Mouse (Mus musculus): ENCODE results near the gene 1110008L16Rik.

1110008L16Rik gene

DNA sequence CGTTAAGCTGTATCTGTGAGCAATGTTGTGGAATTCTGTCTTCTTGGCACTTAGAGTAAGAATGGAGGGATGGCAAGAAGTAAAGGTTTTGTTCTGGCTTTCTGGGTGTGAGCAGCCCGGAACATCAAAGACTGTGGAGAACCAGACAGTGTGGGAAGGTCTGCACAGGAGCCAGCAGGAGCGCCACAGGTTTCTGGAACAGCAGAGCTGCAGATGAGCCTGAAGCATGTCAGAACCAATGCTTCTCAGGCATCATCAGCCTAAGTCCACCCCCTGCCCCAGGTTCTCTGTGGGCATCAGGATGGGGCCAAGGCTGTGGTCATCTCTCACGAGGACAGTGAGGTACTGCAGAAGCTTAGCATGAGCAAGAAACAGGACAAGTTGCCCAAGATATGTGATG lies 97.2 kb downstream of the 1110008L16Rik start:
- DNase-seq = no peak

DNA sequence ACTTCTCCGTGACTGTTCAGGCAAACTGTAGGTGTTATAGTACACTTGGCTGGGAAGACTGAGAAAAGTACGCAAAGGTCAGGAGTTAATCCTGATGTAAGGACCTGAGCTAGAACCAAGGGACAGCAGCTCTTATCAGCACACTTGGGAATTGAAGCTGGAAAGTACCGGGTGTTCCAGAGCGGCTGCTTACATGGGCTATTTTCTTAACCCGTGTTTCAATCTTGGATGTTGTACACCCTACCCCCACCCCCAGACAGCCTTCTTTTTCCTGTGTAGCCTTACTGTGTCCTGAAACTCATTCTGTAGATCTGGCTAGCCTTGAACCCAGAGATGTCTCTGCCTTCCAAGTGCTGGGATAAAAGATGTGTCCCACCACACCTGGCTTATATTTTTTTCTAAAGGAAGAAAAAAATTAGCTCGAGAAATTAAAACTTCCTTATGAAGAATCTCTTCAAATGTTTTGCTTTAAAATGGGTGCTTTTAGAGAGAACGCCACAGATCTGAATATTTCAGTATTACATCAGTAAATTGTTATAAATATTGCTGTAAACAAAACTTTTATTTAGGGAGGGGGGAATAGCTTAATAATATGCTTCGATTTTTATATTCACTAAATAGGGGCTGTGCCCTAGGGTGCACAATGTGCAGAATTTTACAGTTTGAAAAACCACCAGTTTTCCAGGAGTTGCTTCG lies 98.3 kb downstream of the 1110008L16Rik start:
- DNase-seq = no peak

DNA sequence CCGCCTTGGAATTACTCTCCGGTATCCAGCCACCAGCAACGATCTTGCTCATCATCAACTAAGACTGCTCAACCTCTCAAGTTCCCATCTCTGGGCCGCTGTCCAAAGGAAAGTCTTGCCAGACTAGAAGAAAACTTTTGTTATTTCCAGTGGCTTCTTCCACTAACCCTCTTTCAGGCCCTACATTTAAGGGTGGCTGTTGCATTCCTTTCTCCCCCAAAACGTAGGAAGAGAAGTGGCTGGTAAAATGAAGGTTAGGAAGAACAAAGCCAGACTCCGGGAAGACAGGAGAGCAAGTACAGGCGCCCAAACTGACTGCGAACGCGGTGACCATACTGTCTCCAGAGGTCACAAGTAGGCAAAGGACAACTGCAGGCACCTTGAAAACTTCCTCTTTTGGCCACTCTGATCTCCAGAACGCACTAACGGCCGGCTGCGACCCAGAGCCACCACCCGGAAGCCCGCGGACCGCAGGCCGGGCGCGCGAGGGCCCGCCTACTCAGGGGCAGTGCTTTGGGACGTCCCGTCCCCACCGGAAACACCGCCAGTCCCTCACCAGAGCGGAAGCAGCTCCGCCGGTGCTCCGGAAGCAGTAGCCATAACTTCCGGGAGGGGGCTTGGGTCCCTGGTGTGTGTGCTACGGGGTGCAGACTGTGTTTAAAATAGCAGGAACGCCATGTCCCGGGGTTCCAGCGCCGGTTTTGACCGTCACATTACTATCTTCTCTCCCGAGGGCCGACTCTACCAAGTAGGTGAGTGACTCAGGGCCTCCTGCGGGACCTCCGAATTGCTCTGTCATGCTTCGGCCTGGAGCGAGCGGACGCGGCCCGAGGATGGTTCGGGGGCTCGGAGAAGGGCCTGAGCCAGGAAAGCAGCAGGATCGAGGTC lies 99.1 kb downstream of the 1110008L16Rik start:
- peak; percentile 83 for DNase-seq

DNA sequence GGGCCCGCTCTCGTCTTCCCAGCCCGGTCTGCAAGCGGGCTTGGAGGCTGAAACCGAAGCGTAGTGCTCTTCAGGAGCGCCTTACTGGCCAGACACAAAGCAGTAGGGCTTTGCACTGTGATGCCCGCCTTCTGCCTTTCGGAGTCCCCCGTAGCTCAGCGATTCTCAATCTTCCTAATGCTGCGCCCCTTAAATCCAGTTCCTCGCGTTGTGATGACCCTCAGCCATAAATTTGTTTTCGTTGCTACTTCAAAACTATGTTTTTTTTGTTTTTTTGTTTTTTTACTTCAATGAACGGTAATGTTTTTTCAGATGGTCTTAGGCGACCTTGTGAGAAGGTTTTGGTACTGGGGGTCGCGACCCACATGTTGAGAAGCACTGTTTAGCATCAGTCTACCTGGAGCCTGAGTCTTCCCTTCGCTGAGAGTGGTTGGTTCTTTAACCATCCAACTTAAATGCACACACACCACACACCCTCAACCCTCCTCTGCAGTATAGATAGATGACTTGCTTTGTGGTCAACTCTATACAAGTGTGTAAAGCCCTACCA lies 99.8 kb downstream of the 1110008L16Rik start:
- DNase-seq = no peak

DNA sequence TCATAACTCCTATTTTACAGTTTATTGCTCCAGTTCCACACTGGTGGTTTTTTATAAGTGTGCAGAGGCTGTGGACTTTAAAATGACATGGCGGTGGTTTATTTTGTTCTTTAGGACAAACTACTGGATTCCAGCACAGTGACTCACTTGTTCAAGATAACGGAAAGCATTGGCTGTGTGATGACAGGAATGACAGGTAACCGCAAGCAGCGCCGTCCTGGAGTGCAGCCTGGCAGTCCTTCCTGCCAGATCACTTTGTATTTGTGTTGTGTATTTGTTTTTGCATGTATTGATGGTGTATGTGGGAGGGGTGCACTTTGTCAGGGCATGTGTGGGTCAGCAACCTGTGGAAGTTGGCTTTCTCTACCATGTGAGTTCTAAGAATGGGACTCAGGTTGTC lies 108.5 kb downstream of the 1110008L16Rik start:
- DNase-seq = no peak

DNA sequence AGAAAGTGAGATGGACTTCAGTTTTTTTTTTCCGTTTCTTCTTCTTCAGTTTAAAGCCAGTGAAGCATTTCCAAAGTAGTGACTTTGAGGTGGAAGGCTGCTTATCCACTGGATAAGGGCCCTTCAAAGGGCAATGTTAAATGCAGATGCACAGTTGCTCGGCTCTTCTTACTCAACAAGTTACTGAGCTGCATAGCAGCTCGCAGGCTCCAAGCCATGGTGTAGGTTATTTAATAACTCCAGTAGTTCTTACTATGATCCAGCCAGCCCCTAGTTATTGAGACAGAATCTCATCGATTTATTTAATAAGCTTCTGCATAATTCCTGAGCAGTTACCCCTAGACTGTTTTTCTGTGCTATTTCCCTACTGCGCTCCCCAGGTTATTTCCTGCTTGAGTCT lies 115.9 kb downstream of the 1110008L16Rik start:
- DNase-seq = no peak

DNA sequence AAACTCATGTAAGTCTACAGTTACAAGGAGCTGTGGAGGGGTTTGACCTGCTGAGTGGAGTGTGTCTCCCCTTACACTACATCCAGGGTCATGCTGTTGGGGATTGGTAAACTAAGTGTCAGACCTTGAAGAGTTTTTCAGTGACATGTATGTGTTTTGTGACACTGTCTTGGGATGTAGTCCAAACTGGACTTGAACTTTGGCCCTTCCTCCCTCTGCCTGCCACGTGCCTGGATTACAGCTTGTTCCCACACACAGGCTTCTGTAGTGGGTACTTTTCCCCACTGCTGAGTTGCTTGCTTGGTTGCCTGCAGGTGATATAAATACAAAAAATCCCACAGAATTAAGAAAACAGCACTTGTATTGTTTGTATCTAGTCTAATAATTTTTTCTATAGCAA lies 116.4 kb downstream of the 1110008L16Rik start:
- no peak for DNase-seq

DNA sequence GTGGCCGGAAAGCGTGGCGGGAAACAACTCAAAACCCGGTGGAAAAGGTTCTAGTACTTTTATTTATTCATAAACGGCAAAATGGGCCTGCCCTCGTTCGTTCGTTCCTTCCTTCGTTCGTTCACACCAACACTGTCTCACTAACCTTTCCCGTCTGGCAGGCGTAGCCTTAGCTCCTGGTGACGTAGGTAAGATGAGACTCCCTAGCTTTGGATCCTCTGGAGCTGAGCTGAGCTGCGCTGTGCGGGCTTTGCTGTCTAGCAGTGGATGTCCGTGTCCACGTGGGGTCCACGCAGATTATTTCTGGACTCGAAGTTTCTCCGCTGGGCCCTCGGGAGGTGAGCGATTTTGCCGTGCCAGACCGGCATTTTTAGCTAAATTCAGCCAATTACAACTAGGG lies 120.8 kb downstream of the 1110008L16Rik start:
- no peak for DNase-seq

DNA sequence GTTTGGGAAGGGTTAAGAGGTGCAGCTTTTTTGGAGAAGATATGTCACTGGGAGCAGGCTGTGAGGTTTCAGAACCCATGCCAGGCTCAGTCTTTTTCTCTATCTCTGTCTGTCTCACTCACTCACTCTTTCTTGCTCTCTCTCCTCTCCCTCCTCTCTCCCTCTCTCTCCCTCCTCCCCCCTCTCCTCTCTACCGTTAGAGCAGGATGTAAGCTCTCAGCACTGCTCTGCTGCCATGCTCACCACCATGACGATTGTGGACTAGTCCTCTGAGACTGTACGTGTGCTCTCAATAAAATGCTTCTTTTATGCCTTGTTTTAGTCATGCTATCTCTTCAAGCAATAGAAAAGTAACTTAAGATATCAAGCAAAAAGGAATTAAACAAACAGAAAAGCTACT lies 122.7 kb downstream of the 1110008L16Rik start:
- DNase-seq = no peak

DNA sequence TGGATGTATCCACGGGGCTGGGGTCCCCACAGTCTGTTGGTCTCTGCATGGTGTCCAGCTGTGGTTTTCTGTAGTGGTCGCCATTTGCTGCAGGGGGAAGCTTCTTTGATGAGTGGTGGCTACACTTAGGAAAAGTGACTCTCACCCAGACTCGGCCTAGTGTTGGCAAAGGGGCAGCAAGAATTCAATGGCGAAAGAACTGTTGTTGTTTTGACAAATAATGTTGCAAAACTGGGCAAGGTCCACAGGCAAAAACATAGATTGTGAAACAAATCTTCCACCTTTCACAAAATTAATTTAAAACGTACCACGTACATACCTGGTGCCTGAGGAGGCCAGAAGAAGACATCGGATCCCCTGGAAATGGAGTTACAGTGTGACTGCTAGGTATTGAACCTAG lies 126.9 kb downstream of the 1110008L16Rik start:
- DNase-seq = no peak

DNA sequence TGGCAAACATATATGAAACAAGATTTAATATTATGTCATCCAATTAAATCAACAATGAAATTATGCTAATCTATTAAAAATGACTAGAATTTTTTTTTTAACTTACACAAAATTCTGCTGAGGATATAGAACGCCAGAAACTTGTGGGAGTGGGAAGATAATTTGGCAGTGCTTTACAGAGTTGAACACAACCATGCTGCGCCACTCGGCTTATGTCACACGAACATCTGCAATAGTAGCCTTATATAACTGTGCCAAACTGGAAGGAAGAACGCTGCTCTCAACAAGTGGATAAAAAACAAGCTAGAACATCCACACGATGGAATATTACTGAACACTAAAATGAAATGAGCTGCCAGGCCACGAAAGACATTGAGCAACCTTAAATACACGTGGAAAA lies 129.8 kb downstream of the 1110008L16Rik start:
- no peak for DNase-seq

DNA sequence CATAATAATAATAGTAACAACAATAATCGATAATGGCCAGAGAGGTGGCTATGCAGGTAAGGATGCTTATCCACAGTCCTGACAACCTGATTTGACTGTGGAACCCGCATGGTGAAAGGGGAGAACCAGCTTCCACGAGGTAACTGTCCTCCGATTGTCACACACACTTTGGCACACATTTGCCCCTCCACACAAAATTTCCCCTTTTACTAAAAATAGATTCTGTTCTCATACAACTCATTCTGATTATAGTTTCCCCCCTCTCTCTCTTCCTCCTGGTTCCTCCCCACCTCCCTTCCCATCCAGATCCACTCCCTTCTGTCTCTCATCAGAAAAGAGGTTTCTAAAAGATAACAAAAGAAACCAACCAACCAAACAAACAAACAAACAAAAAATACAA lies 130.6 kb downstream of the 1110008L16Rik start:
- DNase-seq = no peak
